Mouse (Mus musculus): ENCODE data around the gene Coro2b. TPM values are rescaled to one million over a fixed set of nuclear protein-coding genes. Genes with fewer than 3 reads are reported as not detected.

Coro2b gene
- total RNA-seq, 1 experiment, result 4.8 TPM

DNA sequence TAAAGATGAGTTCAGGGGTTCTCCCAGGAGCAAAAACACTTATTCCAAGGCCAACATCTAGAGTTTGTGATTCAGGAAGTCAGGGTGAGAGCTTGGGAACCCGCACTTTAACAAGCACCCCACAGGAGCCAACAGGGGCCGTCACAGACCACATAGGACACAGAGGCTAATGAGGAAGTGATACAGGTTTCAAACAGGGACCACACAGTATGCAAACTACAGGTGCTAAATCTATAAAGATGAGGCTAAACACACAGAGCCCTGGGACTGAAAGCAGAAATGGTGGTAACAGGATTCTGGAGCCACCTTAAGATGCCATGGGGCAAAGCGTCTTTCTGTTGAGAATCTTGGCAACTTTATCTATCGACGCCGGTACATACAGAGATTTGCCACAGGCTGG is 27.2 kb downstream of the Coro2b start:
- Histone ChIP-seq H3K4me1 (ENCODE audit: control insufficient read depth in 2 of 2, insufficient read depth in 2 of 2, low read length in 2 of 2, poor library complexity in 1 of 2) (peaks cover 7 to 12% of the 10 kb centered on the region in 2 experiments), H3K36me3 (ENCODE audit: control insufficient read depth, insufficient read depth, low read length, poor library complexity, severe bottlenecking) (no peaks in the 10 kb centered on the region), H3K9me3 (ENCODE audit: control insufficient read depth, insufficient read depth, low read depth, low read length) (no peaks in the 10 kb centered on the region), H3K27ac (ENCODE audit: insufficient read depth, low read depth, low read length, poor library complexity, severe bottlenecking) (no peak overlapping the region), H3K4me3 (ENCODE audit: insufficient read depth in 1 of 2, low read depth in 1 of 2, low read length in 2 of 2, poor library complexity in 1 of 2, severe bottlenecking in 1 of 2) (no peak overlapping the region), H3K9ac (ENCODE audit: insufficient read depth, low read depth, low read length, poor library complexity, severe bottlenecking) (no peak overlapping the region)
- no peak for DNase-seq (ENCODE audit: low read depth, low spot score)
- no peak for TF ChIP-seq CHD2 (IDR thresholded peaks at IDR 0.05; ENCODE audit: low read depth, low read length)
- no peak for TF ChIP-seq ZNF384 (IDR thresholded peaks at IDR 0.05; ENCODE audit: low read depth, low read length)
- TF ChIP-seq HCFC1 (IDR thresholded peaks at IDR 0.05; ENCODE audit: borderline replicate concordance, insufficient read depth, low read length), result no peak
- TF ChIP-seq MAFK (IDR thresholded peaks at IDR 0.05; ENCODE audit: insufficient read depth, low read depth, low read length), result no peak
- TF ChIP-seq ZC3H11A (IDR thresholded peaks at IDR 0.05; ENCODE audit: borderline replicate concordance, low read depth, low read length), result no peak
- in situ Hi-C loops (cut with MboI; ENCODE audit: low sequenced_read_pairs in 2 of 2, unreplicated experiment in 2 of 2), result no loop called here

DNA sequence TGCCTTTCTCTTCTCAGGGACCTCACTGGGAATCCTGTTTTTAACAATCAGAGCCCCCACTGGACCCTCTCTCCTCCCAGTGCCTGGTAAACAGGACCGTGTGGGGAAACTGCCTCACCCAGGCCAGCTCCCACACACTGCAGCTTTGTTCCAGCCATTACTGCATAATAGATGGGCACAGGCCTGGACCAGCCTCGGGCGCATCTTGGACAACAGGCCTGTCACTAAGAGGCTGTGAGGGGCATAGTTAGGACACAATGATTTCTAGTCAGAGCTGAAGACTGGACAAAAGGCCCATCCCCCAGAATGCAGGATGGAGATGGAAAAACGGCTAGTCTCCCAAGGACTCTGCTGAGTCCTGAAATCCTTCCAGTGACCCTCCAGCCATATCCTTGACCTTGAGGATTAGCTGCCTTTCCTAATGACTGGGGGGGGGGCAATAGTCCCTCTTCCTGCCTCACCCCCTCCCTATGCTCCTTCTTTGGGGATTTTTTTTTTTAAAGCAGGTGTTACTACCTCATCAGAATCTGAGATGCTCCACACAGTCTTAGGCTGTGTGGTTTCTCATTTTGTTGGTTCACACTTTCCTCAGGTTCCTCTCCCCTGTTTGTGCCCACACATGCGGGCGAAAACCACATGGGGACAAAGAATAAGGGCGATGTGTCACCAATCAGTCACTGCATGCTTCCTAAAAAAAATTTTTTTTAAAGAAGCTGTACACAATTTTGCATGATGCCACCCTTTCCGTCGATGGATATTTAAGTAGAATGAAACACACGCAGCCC is 27.9 kb downstream of the Coro2b start:
- in situ Hi-C loops (cut with MboI; ENCODE audit: low sequenced_read_pairs in 2 of 2, unreplicated experiment in 2 of 2), result no loop called here
- no peaks in the 10 kb centered on the region for H3K9me3 ChIP-seq (ENCODE audit: control insufficient read depth, insufficient read depth, low read depth, low read length)
- no peak for TF ChIP-seq CHD2 (IDR thresholded peaks at IDR 0.05; ENCODE audit: low read depth, low read length)
- TF ChIP-seq ZNF384 (IDR thresholded peaks at IDR 0.05; ENCODE audit: low read depth, low read length), result no peak
- no peak overlapping the region for H3K27ac ChIP-seq (ENCODE audit: insufficient read depth, low read depth, low read length, poor library complexity, severe bottlenecking)
- H3K36me3 ChIP-seq (ENCODE audit: control insufficient read depth, insufficient read depth, low read length, poor library complexity, severe bottlenecking), result no peaks in the 10 kb centered on the region
- peaks cover 7 to 13% of the 10 kb centered on the region in 2 experiments for H3K4me1 ChIP-seq (ENCODE audit: control insufficient read depth in 2 of 2, insufficient read depth in 2 of 2, low read length in 2 of 2, poor library complexity in 1 of 2)
- no peak overlapping the region for H3K9ac ChIP-seq (ENCODE audit: insufficient read depth, low read depth, low read length, poor library complexity, severe bottlenecking)
- no peak for DNase-seq (ENCODE audit: low read depth, low spot score)
- H3K4me3 ChIP-seq (ENCODE audit: insufficient read depth in 1 of 2, low read depth in 1 of 2, low read length in 2 of 2, poor library complexity in 1 of 2, severe bottlenecking in 1 of 2), result no peak overlapping the region

DNA sequence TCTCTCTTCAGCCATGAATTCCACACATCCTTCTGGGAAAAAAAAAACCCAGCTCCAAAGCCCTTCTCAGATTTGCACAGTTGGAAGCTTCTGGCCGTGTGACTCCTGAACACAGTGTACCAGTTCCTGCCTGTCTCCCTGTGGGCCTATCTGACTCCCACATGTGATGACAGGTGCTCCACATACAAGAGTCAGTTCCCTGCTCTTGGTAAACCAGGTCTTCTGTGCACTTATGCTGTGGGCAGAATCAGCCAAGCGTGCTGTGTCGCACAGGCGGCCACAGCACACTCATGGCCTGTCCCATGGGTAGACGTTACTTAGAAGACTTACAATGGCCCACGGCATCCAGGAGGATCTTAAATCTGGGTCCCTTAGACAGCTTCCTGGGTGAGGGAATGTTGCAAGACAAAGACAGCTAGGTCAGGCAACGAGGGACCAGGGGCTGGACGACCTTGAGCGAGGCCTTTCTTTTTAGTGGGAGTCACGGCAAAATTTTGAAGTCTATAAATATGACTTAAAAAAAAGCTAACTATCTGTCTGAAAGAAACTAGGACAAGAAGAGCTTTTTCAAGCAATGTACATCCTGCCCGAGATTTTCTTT is 30.3 kb downstream of the Coro2b start:
- Histone ChIP-seq H3K4me1 (ENCODE audit: control insufficient read depth in 2 of 2, insufficient read depth in 2 of 2, low read length in 2 of 2, poor library complexity in 1 of 2) (peaks cover 7 to 14% of the 10 kb centered on the region in 2 experiments), H3K27ac (ENCODE audit: insufficient read depth, low read depth, low read length, poor library complexity, severe bottlenecking) (no peak overlapping the region), H3K9me3 (ENCODE audit: control insufficient read depth, insufficient read depth, low read depth, low read length) (no peaks in the 10 kb centered on the region), H3K9ac (ENCODE audit: insufficient read depth, low read depth, low read length, poor library complexity, severe bottlenecking) (no peak overlapping the region), H3K36me3 (ENCODE audit: control insufficient read depth, insufficient read depth, low read length, poor library complexity, severe bottlenecking) (no peaks in the 10 kb centered on the region), H3K4me3 (ENCODE audit: insufficient read depth in 1 of 2, low read depth in 1 of 2, low read length in 2 of 2, poor library complexity in 1 of 2, severe bottlenecking in 1 of 2) (no peak overlapping the region)
- in situ Hi-C loops (cut with MboI; ENCODE audit: low sequenced_read_pairs in 2 of 2, unreplicated experiment in 2 of 2), result no loop called here
- TF ChIP-seq ZNF384 (IDR thresholded peaks at IDR 0.05; ENCODE audit: low read depth, low read length) (no peak), HCFC1 (IDR thresholded peaks at IDR 0.05; ENCODE audit: borderline replicate concordance, insufficient read depth, low read length) (no peak), CHD2 (IDR thresholded peaks at IDR 0.05; ENCODE audit: low read depth, low read length) (no peak), MAFK (IDR thresholded peaks at IDR 0.05; ENCODE audit: insufficient read depth, low read depth, low read length) (no peak)
- no peak for DNase-seq (ENCODE audit: low read depth, low spot score)

DNA sequence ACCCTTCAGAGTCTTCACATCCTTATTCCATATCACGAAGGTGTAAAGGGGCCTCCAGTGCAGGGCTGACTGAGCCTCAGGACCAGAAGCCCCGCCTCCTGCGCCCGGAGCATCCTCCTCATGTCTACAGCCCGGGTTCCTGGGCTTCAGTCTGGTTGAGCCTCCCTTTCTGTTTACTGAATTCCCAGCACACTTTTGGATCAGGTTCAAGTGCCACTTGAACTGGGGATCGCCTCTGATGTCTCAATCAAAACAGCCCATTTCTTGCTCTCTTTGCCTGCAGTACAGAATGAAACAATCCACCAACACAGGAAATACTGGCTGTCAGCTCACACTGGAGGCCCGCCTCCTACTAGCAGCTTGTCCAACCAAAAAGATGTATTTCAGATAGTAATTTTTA is 32.7 kb downstream of the Coro2b start:
- Histone ChIP-seq H3K9me3 (ENCODE audit: control insufficient read depth, insufficient read depth, low read depth, low read length) (no peaks in the 10 kb centered on the region), H3K9ac (ENCODE audit: insufficient read depth, low read depth, low read length, poor library complexity, severe bottlenecking) (no peak overlapping the region), H3K4me3 (ENCODE audit: insufficient read depth in 1 of 2, low read depth in 1 of 2, low read length in 2 of 2, poor library complexity in 1 of 2, severe bottlenecking in 1 of 2) (no peak overlapping the region), H3K4me1 (ENCODE audit: control insufficient read depth in 2 of 2, insufficient read depth in 2 of 2, low read length in 2 of 2, poor library complexity in 1 of 2) (peaks cover 6 to 18% of the 10 kb centered on the region in 2 experiments), H3K36me3 (ENCODE audit: control insufficient read depth, insufficient read depth, low read length, poor library complexity, severe bottlenecking) (no peaks in the 10 kb centered on the region), H3K27ac (ENCODE audit: insufficient read depth, low read depth, low read length, poor library complexity, severe bottlenecking) (no peak overlapping the region)
- no peak for DNase-seq (ENCODE audit: low read depth, low spot score)
- in situ Hi-C loops (cut with MboI; ENCODE audit: low sequenced_read_pairs in 2 of 2, unreplicated experiment in 2 of 2), result no loop called here
- TF ChIP-seq ZC3H11A (IDR thresholded peaks at IDR 0.05; ENCODE audit: borderline replicate concordance, low read depth, low read length), result no peak

DNA sequence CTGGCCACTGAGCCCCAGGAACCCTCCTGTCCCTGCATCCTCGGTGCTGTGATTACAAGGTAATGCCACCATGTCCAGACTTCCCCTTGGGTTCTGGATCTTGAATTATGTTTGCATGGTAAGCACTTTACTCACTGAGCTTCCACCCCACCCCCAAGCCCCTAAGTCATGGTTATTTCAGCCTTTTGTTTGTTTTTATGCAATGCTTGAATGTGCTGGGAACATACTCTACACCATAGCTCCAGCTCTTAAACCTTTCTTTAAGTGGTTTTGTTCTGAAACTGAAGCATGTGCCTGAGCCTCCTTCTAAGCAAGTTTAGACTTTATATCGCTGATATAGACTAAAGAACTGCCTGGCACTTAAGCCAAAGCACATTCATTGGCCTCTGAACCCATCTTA is 34.5 kb downstream of the Coro2b start:
- in situ Hi-C loops (cut with MboI; ENCODE audit: low sequenced_read_pairs in 2 of 2, unreplicated experiment in 2 of 2), result no loop called here
- H3K4me1 ChIP-seq (ENCODE audit: control insufficient read depth in 2 of 2, insufficient read depth in 2 of 2, low read length in 2 of 2, poor library complexity in 1 of 2), result peaks cover 6 to 26% of the 10 kb centered on the region in 2 experiments; a peak in 3 of 4 replicates
- DNase-seq (ENCODE audit: low read depth, low spot score), result no peak
- H3K36me3 ChIP-seq (ENCODE audit: control insufficient read depth, insufficient read depth, low read length, poor library complexity, severe bottlenecking), result no peaks in the 10 kb centered on the region
- no peak overlapping the region for H3K27ac ChIP-seq (ENCODE audit: insufficient read depth, low read depth, low read length, poor library complexity, severe bottlenecking)
- no peak overlapping the region for H3K4me3 ChIP-seq (ENCODE audit: insufficient read depth in 1 of 2, low read depth in 1 of 2, low read length in 2 of 2, poor library complexity in 1 of 2, severe bottlenecking in 1 of 2)
- no peak overlapping the region for H3K9ac ChIP-seq (ENCODE audit: insufficient read depth, low read depth, low read length, poor library complexity, severe bottlenecking)
- TF ChIP-seq MAFK (IDR thresholded peaks at IDR 0.05; ENCODE audit: insufficient read depth, low read depth, low read length), result no peak
- TF ChIP-seq CHD2 (IDR thresholded peaks at IDR 0.05; ENCODE audit: low read depth, low read length), result no peak
- TF ChIP-seq ZC3H11A (IDR thresholded peaks at IDR 0.05; ENCODE audit: borderline replicate concordance, low read depth, low read length), result no peak
- TF ChIP-seq ZNF384 (IDR thresholded peaks at IDR 0.05; ENCODE audit: low read depth, low read length), result no peak
- no peak for TF ChIP-seq HCFC1 (IDR thresholded peaks at IDR 0.05; ENCODE audit: borderline replicate concordance, insufficient read depth, low read length)
- no peaks in the 10 kb centered on the region for H3K9me3 ChIP-seq (ENCODE audit: control insufficient read depth, insufficient read depth, low read depth, low read length)

Data from ES-E14 (cell line).